Mouse (Mus musculus) small intestine, adult 2 months (tissue): ENCODE measurements around the gene Tle3.

Source experiments
- CTCF ChIP-seq: fragments of 200-500 bp; IDR thresholded peaks from 2 replicates; pipeline ENCODE4 v1.5.1; 2012; ENCODE audit warnings: low read depth, mild to moderate bottlenecking, control low read depth, inconsistent platforms, low read length, moderate library complexity, mixed read lengths; ENCODE audit not compliant: insufficient replicate concordance, insufficient read length; ENCODE audit errors: extremely low read depth
- POLR2A ChIP-seq: fragments of 200-500 bp; IDR thresholded peaks from 2 replicates; pipeline ENCODE4 v1.6.1; 2012; ENCODE audit warnings: low read depth, mild to moderate bottlenecking, control low read depth, inconsistent platforms, low read length, moderate library complexity

GRCm38 (mm10) chr9:61452081-61452480, 79.9 kb downstream of the Tle3 start:
- TF ChIP-seq CTCF (no peak), POLR2A (no peak)
